Mouse (Mus musculus) v-Abl transformed pro-B cells (cell line): Measurements from ENCODE around the gene Optn.

ENCODE experiments used
- in situ Hi-C, 2 experiments: fragments of 400-800 bp; cut with MboI; formaldehyde crosslinking; loops; one replicate each; pipeline ENCODE4 v1.15.1; 2025; ENCODE audit not compliant: unreplicated experiment in 2 of 2

The Optn gene

GRCm38 (mm10) chr2:4994436-4994835 is 69.4 kb downstream of the Optn start:
- in situ Hi-C loops: no loop called here

GRCm38 (mm10) chr2:4993584-4993983 is 70.3 kb downstream of the Optn start:
- in situ Hi-C loops: no loop called here

GRCm38 (mm10) chr2:4988826-4989424 is 74.9 kb downstream of the Optn start:
- in situ Hi-C loops: loop anchor here (5.0 to 10.0 kb wide), 2 partner anchors 54 to 72 kb away; partner anchors contain the start of gene Phyh (in 1 of the 2)

- in situ Hi-C loops: loop anchor here (5.0 to 10.0 kb wide), 2 partner anchors 53 to 70 kb away; partner anchors contain the start of gene Phyh (in 1 of the 2)
Measured at GRCm38 (mm10) chr2:4987388-4988180, 76.3 kb downstream of the Optn start.

GRCm38 (mm10) chr2:4986798-4987197 is 77.1 kb downstream of the Optn start:
- in situ Hi-C loops: loop anchor here (5.0 to 10.0 kb wide), 2 partner anchors 52 to 69 kb away; partner anchors contain the start of gene Phyh (in 1 of the 2)

GRCm38 (mm10) chr2:4985000-4985399 is 78.9 kb downstream of the Optn start:
- in situ Hi-C loops: loop anchor here (5.0 to 10.0 kb wide), 2 partner anchors 50 to 68 kb away; partner anchors contain the start of gene Phyh (in 1 of the 2)

GRCm38 (mm10) chr2:4983987-4984386 is 79.9 kb downstream of the Optn start:
- in situ Hi-C loops: loop anchor here in 1 of 2 experiments (10.0 kb wide), 1 partner anchor 49 kb away; no protein-coding TSS in a partner anchor

- in situ Hi-C loops: no loop called here
Measured at GRCm38 (mm10) chr2:4978091-4978490, 85.8 kb downstream of the Optn start.

GRCm38 (mm10) chr2:4975807-4976206 is 88.0 kb downstream of the Optn start, which contains the start of gene Ucma:
Gene Ucma, plus strand, starts transcription at chr2:4976122.
- in situ Hi-C loops: no loop called here
